Mouse (Mus musculus) CD4-positive, CD25-positive, alpha-beta regulatory T cell, adult 9 weeks (primary cell): ENCODE results near the gene Eif2b4. TPM values are rescaled to one million over a fixed set of nuclear protein-coding genes. Genes with fewer than 3 reads are reported as not detected.

Experiments
- polyA plus RNA-seq: library from polyadenylated mRNA; unstranded; fragments of 100-300 nt; shearing (Covaris generic); gene quantifications from one replicate; pipeline ENCODE4 v1.2.1, GENCODE M21; 2017

Eif2b4 gene
- polyA plus RNA-seq: 85.1 TPM

GRCm38 (mm10) chr5:31192939-31193630 lies at the start of gene Eif2b4, which contains the start of gene Snx17:
Gene Eif2b4, minus strand, starts transcription at chr5:31193430.
Gene Snx17, plus strand, starts transcription at chr5:31193227.

GRCm38 (mm10) chr5:31240637-31241521 lies 47.6 kb upstream of the Eif2b4 start, which contains the start of the genes Nrbp1 and Gm9970:
Gene Nrbp1, plus strand, starts transcription at chr5:31240864.
Gene Gm9970, minus strand, starts transcription at chr5:31241232.

GRCm38 (mm10) chr5:31220448-31221303 lies 27.4 kb upstream of the Eif2b4 start, which contains the start of gene Ppm1g:
Gene Ppm1g, minus strand, starts transcription at chr5:31220687.

DNA sequence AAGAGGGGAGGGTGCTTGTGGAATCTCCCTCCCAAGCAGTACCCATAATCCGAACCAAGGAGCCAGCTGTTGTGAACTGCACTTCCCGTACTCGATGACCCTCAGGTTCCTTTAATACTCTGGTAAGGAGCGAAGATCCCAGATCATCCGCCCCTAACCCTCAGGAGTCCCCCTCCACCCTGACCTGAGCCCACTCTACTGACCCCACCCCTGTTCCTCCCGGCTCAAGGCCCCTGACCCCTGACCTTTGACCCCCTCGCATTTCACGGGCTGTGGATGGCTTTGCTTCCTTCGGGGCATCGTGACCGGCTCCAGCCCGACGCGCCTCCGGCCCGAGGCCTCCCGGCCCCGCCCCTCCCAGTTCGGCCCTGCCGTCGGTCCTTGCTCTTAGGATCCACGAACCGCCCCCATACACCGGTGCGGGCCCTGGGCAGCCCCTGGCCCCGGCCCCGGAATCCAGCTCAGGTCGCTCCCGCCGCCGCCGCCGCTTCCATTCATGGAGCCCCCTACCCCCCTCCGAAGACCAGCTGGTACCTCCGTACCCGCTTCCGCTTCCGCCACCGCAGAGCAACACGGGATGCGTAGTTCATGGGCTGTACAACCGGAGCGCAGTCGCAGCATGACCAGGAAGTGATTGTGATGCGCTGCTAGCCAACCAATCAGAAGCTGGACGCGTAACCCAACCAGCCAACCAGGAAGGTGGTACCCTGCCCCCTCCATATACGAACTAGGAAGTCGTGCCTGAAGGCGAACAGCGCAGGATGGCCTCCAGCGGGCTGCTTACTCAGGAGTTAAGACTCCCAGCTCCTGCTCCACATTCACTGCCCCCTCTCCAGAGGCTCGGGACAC lies 8.7 kb upstream of the Eif2b4 start, which contains the start of gene Zfp513:
TSS of gene Zfp513 (minus strand) at position 562 of the 849 bp plus-strand sequence.

GRCm38 (mm10) chr5:31179766-31180630 lies 13.2 kb downstream of the Eif2b4 start, which contains the start of the genes Gm29609 and Gtf3c2:
Gene Gm29609, minus strand, starts transcription at chr5:31179911.
Gene Gtf3c2, minus strand, starts transcription at chr5:31180144.

DNA sequence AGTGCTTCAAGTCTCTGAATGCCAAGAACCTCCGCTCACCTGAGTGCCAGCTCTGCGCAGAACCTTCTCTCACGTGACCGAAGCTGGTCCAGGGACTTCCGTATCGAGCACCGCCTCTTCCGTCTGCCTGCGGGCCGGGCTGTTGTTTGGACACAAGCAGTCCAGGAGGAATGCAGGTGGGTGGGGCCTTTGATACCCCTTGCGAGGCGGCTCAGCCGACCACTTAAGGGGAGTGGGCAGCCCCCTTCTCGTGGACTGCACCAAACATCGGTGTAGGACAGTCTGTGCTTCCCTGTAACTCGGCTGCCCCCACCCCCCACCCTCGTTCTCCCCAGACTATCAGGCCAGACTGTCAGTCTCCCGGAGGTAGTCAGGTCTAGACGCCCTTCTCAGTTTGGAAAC lies 39.1 kb downstream of the Eif2b4 start, which contains the start of gene Mpv17:
TSS of gene Mpv17 (minus strand) at position 100 of the 402 bp plus-strand sequence.

GRCm38 (mm10) chr5:31138241-31138967 lies 54.8 kb downstream of the Eif2b4 start, which contains the start of gene Ucn:
Gene Ucn, minus strand, starts transcription at chr5:31138829.

Other genes starting within 250 kb of the Eif2b4 start
- gene Cgref1, start 247.8 kb downstream of the Eif2b4 start, polyA plus RNA-seq: 0.55 TPM
- 228 TPM for gene Preb, start 233.1 kb downstream of the Eif2b4 start, polyA plus RNA-seq
- not detected for gene Tcf23, start 224.8 kb downstream of the Eif2b4 start, polyA plus RNA-seq
- gene Atraid, start 145.1 kb downstream of the Eif2b4 start, polyA plus RNA-seq: 117 TPM
- 12.3 TPM for gene Slc5a6, start 144.5 kb downstream of the Eif2b4 start, polyA plus RNA-seq
- gene Cad, start 138.7 kb downstream of the Eif2b4 start, polyA plus RNA-seq: 23.1 TPM
- not detected for gene Dnajc5g, start 87.1 kb downstream of the Eif2b4 start, polyA plus RNA-seq
- gene Slc30a3, start 85.2 kb downstream of the Eif2b4 start, polyA plus RNA-seq: 1.4 TPM
- gene Trim54, start 76.7 kb downstream of the Eif2b4 start, polyA plus RNA-seq: not detected
- not detected for gene Ucn, start 54.6 kb downstream of the Eif2b4 start, polyA plus RNA-seq
- 46.5 TPM for gene Mpv17, start 39.2 kb downstream of the Eif2b4 start, polyA plus RNA-seq
- gene Gm29609, start 13.5 kb downstream of the Eif2b4 start, polyA plus RNA-seq: 2.3 TPM
- gene Gtf3c2, start 13.3 kb downstream of the Eif2b4 start, polyA plus RNA-seq: 116 TPM
- 154 TPM for gene Snx17, start 203 bp downstream of the Eif2b4 start, polyA plus RNA-seq
- 18.3 TPM for gene Zfp513, start 8.9 kb upstream of the Eif2b4 start, polyA plus RNA-seq
- gene Ppm1g, start 27.3 kb upstream of the Eif2b4 start, polyA plus RNA-seq: 39.9 TPM
- 205 TPM for gene Nrbp1, start 47.4 kb upstream of the Eif2b4 start, polyA plus RNA-seq
- not detected for gene Gm9970, start 47.8 kb upstream of the Eif2b4 start, polyA plus RNA-seq
- 54.3 TPM for gene Krtcap3, start 58.3 kb upstream of the Eif2b4 start, polyA plus RNA-seq
- 10.2 TPM for gene Ift172, start 97.7 kb upstream of the Eif2b4 start, polyA plus RNA-seq
- gene Fndc4, start 102.7 kb upstream of the Eif2b4 start, polyA plus RNA-seq: not detected
- not detected for gene Gckr, start 104.0 kb upstream of the Eif2b4 start, polyA plus RNA-seq